Mouse (Mus musculus) bone marrow, adult 2 months (tissue): ENCODE measurements around the gene Slc35b1.

Source experiments
- CTCF ChIP-seq: fragments of 200-500 bp; IDR thresholded peaks from 2 replicates; pipeline ENCODE4 v1.5.1; 2011; ENCODE audit warnings: low read length, control low read depth; ENCODE audit not compliant: control insufficient read depth, insufficient read depth
- POLR2A ChIP-seq: fragments of 200-500 bp; IDR thresholded peaks from 2 replicates; pipeline ENCODE4 v1.6.1; 2011; ENCODE audit warnings: low read depth, mild to moderate bottlenecking, control low read depth, low read length, borderline replicate concordance; ENCODE audit not compliant: control insufficient read depth

- TF ChIP-seq POLR2A, result no peak
- TF ChIP-seq CTCF, result no peak
Observed at GRCm38 (mm10) chr11:95402658-95403101, 18.2 kb downstream of the Slc35b1 start.
